Mouse (Mus musculus) left cerebral cortex, adult 2 months (tissue): ENCODE measurements at regions not wholly inside any gene's neighbourhood (a gene's known extent, or its start where the extent isn't known, plus 50 kb on each side); places are given as distances from the start of the nearest gene placed in this dataset.
A peak's percentile ranks its signal among the peaks of the same experiment; 100 is the strongest.

Source experiments
- DNase-seq, 2 experiments: peaks; one replicate each; pipeline ENCODE4 v3.0.0; 2021 to 2022; ENCODE audit warnings: low spot score in 2 of 2, mixed read lengths in 1 of 2; ENCODE audit errors: extremely low spot score in 1 of 2
- H3K27ac ChIP-seq: fragments of 200-600 bp; 2 replicates; pipeline ENCODE4 v1.8.1; 2022
- H3K4me3 ChIP-seq: fragments of 200-600 bp; 2 replicates; pipeline ENCODE4 v1.8.1; 2022
- CTCF ChIP-seq: fragments of 200-600 bp; IDR thresholded peaks from 2 replicates; pipeline ENCODE4 v1.8.1; 2022; ENCODE audit warnings: antibody characterized with exemption, mild to moderate bottlenecking, moderate library complexity
- intact Hi-C: fragments of 180-260 bp; cut with DNase I; formaldehyde crosslinking; loops from one replicate; pipeline ENCODE4 v1.15.1; 2025

DNA sequence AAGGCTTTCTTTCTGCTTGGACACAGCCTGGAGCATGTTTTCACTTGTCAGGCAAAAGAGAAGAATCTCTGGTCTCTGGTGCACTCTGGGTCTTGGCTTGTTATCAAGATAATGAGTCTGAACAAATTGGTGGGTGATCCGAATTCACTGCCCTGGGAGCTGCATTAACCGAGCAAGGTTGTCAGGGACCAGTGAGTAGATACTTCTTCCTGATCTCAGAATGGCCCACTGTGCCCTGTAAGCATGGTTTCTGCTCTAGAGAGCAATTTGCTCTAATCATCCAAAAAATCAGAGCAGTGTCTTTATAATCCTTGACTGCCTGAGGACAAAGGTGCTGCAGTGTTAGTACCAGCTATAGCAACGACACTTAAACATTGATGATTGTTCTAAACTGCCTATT, 97.2 kb upstream of the 1500015O10Rik start:
- no peak for DNase-seq
- H3K27ac ChIP-seq: no peak overlapping the region
- TF ChIP-seq CTCF: no peak
- H3K4me3 ChIP-seq: no peak overlapping the region
- intact Hi-C loops: loop anchor here (10.0 kb wide), 1 partner anchor 102 kb away; the partner anchor contains the start of gene 1500015O10Rik

DNA sequence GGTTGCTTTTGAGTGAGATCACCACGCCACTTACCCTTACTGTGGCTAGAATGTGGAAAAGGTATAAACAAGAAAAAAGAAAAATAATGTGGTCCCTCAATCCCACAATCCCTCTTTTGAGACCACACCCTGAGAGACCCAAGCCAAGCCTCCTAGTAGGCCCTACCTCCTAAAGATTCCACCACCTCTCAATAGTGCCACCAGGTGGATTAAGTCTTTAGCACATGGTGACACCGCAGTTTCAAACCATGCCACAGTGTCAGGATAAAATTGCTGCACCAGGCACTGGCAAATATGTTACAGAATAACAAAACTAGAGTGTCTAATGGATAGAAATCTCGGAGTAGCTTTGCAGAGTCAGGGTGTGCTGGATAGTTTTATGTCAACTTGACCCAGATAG, 94.7 kb upstream of the 1500015O10Rik start:
- intact Hi-C loops: loop anchor here (2.0 to 10.0 kb wide), 3 partner anchors 99 to 337 kb away; partner anchors contain the start of gene 1500015O10Rik
- peak in 1 of 2 experiments; percentile 16 for DNase-seq
- Histone ChIP-seq H3K27ac (no peak overlapping the region), H3K4me3 (no peak overlapping the region)
- TF ChIP-seq CTCF: peak; percentile 59

DNA sequence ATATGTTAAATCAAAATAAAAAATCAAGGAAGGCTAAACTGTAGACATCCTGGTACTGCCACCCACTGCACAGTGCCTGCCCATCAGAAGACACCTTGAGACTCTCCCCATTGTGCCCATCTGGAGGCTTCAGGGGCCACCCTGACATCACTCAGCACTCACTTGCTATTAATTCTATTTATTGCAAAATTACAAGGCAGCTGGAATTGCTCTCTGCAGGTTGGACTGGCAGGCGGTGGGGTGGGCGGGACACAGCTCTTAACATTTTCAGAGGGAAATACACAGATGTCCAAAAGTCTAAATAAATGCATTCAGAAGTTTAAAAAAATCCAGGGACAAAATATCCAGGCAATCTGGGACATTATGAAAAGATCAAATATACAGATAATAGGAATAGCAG, 92.4 kb upstream of the 1500015O10Rik start:
- Histone ChIP-seq H3K27ac (no peak overlapping the region), H3K4me3 (no peak overlapping the region)
- DNase-seq: peak in 1 of 2 experiments; percentile 15
- intact Hi-C loops: loop anchor here (5.0 to 10.0 kb wide), 2 partner anchors 97 to 191 kb away; partner anchors contain the start of gene 1500015O10Rik
- TF ChIP-seq CTCF: no peak

DNA sequence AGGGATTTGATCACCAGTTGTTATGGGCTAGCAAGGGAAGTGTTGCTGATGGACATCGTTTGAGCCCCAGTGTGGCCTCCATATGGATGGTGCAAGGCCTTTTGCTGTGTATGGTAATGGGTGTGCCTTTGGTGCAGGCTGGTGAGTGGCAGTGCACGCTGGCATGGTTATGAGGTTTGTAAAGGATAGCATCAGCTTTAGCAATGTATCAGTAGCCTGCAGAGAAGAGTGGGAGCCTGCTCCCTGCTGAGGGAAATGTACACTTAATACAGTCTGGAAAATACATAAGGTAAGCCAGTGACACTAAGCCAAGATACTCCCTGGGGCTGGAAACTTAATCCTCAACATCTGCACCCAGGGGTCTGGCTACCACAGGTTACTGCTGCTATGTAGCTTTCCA, 58.4 kb upstream of the 1500015O10Rik start:
- no peak for TF ChIP-seq CTCF
- intact Hi-C loops: no loop called here
- Histone ChIP-seq H3K4me3 (no peak overlapping the region), H3K27ac (no peak overlapping the region)
- DNase-seq: no peak
